Mouse (Mus musculus): ENCODE measurements at regions not wholly inside any gene's neighbourhood (a gene's known extent, or its start where the extent isn't known, plus 50 kb on each side); places are given as distances from the start of the nearest gene placed in this dataset.

- Histone ChIP-seq H3K4me1 (ENCODE audit: insufficient read depth, low read length) (no peaks in the 10 kb centered on the region), H3K4me2 (ENCODE audit: low read depth, low read length) (no peak overlapping the region), H3K9me3 (ENCODE audit: low read length) (no peaks in the 10 kb centered on the region), H3K36me3 (ENCODE audit: insufficient read depth, low read length) (no peaks in the 10 kb centered on the region), H3K27ac (no peak overlapping the region), H3K4me3 (ENCODE audit: low read length) (no peak overlapping the region), H3K27me3 (ENCODE audit: insufficient read depth, low read length) (no peaks in the 10 kb centered on the region), H3K9ac (replicated peaks; ENCODE audit: low read length) (no peak overlapping the region)
- 73% methylated on average over 4 of the region's 4 CpGs for WGBS
- no peak for TF ChIP-seq CTCF (IDR thresholded peaks at IDR 0.05; ENCODE audit: low read depth)
- DNase-seq (ENCODE audit: low spot score), result no peak
- no peak for ATAC-seq
Measured at GRCm38 (mm10) chr10:67693586-67693985, 144.8 kb upstream of the Ado start.

GRCm38 (mm10) chr10:67689944-67690670 lies 141.4 kb upstream of the Ado start:
- 90% methylated on average over 15 of the region's 15 CpGs for WGBS
- ATAC-seq, result no peak
- no peak overlapping the region for H3K27ac ChIP-seq

GRCm38 (mm10) chr10:67679382-67679781 lies 130.6 kb upstream of the Ado start:
- no peak overlapping the region for H3K9ac ChIP-seq (replicated peaks; ENCODE audit: low read length)
- no peak for DNase-seq (ENCODE audit: low spot score)
- no peaks in the 10 kb centered on the region for H3K27me3 ChIP-seq (ENCODE audit: insufficient read depth, low read length)
- no peak for ATAC-seq
- no peaks in the 10 kb centered on the region for H3K4me1 ChIP-seq (ENCODE audit: insufficient read depth, low read length)
- WGBS, result 92% methylated on average over 4 of the region's 4 CpGs
- H3K4me2 ChIP-seq (ENCODE audit: low read depth, low read length), result no peak overlapping the region
- no peaks in the 10 kb centered on the region for H3K36me3 ChIP-seq (ENCODE audit: insufficient read depth, low read length)
- TF ChIP-seq CTCF (IDR thresholded peaks at IDR 0.05; ENCODE audit: low read depth), result no peak
- no peaks in the 10 kb centered on the region for H3K9me3 ChIP-seq (ENCODE audit: low read length)
- no peak overlapping the region for H3K4me3 ChIP-seq (ENCODE audit: low read length)
- no peak overlapping the region for H3K27ac ChIP-seq

More at GRCm38 (mm10) chr10:67689944-67690670, 141.4 kb upstream of the Ado start:
- H3K4me1 ChIP-seq (ENCODE audit: insufficient read depth, low read length), result no peaks in the 10 kb centered on the region
- no peaks in the 10 kb centered on the region for H3K27me3 ChIP-seq (ENCODE audit: insufficient read depth, low read length)
- no peak for DNase-seq (ENCODE audit: low spot score)
- no peak overlapping the region for H3K4me2 ChIP-seq (ENCODE audit: low read depth, low read length)
- H3K9me3 ChIP-seq (ENCODE audit: low read length), result no peaks in the 10 kb centered on the region
- no peak overlapping the region for H3K9ac ChIP-seq (replicated peaks; ENCODE audit: low read length)
- no peak for TF ChIP-seq CTCF (IDR thresholded peaks at IDR 0.05; ENCODE audit: low read depth)
- no peaks in the 10 kb centered on the region for H3K36me3 ChIP-seq (ENCODE audit: insufficient read depth, low read length)
- no peak overlapping the region for H3K4me3 ChIP-seq (ENCODE audit: low read length)

GRCm38 (mm10) chr10:67673450-67673849 lies 124.7 kb upstream of the Ado start:
- ATAC-seq (no peak), DNase-seq (ENCODE audit: low spot score) (no peak)
- Histone ChIP-seq H3K27ac (no peak overlapping the region), H3K4me2 (ENCODE audit: low read depth, low read length) (no peak overlapping the region), H3K9ac (replicated peaks; ENCODE audit: low read length) (no peak overlapping the region), H3K27me3 (ENCODE audit: insufficient read depth, low read length) (no peaks in the 10 kb centered on the region), H3K9me3 (ENCODE audit: low read length) (no peaks in the 10 kb centered on the region), H3K4me1 (ENCODE audit: insufficient read depth, low read length) (no peaks in the 10 kb centered on the region), H3K4me3 (ENCODE audit: low read length) (no peak overlapping the region), H3K36me3 (ENCODE audit: insufficient read depth, low read length) (no peaks in the 10 kb centered on the region)
- TF ChIP-seq CTCF (IDR thresholded peaks at IDR 0.05; ENCODE audit: low read depth), result no peak
- 80% methylated on average over 8 of the region's 8 CpGs for WGBS

- TF ChIP-seq CTCF (IDR thresholded peaks at IDR 0.05; ENCODE audit: low read depth), result no peak
- H3K4me2 ChIP-seq (ENCODE audit: low read depth, low read length), result no peak overlapping the region
- no peaks in the 10 kb centered on the region for H3K36me3 ChIP-seq (ENCODE audit: insufficient read depth, low read length)
- H3K4me3 ChIP-seq (ENCODE audit: low read length), result no peak overlapping the region
- no peaks in the 10 kb centered on the region for H3K9me3 ChIP-seq (ENCODE audit: low read length)
- no peaks in the 10 kb centered on the region for H3K27me3 ChIP-seq (ENCODE audit: insufficient read depth, low read length)
- no peak overlapping the region for H3K27ac ChIP-seq
- H3K9ac ChIP-seq (replicated peaks; ENCODE audit: low read length), result no peak overlapping the region
- 37% methylated on average over 8 of the region's 8 CpGs for WGBS
- peak; percentile 51 for DNase-seq (ENCODE audit: low spot score)
- no peak for ATAC-seq
- H3K4me1 ChIP-seq (ENCODE audit: insufficient read depth, low read length), result no peaks in the 10 kb centered on the region
Measured at GRCm38 (mm10) chr10:67672281-67672680, 123.5 kb upstream of the Ado start.

- no peak for ATAC-seq
- Histone ChIP-seq H3K27ac (no peak overlapping the region), H3K9me3 (ENCODE audit: low read length) (no peaks in the 10 kb centered on the region), H3K4me1 (ENCODE audit: insufficient read depth, low read length) (no peaks in the 10 kb centered on the region), H3K4me2 (ENCODE audit: low read depth, low read length) (no peak overlapping the region), H3K4me3 (ENCODE audit: low read length) (no peak overlapping the region), H3K36me3 (ENCODE audit: insufficient read depth, low read length) (no peaks in the 10 kb centered on the region), H3K9ac (replicated peaks; ENCODE audit: low read length) (no peak overlapping the region), H3K27me3 (ENCODE audit: insufficient read depth, low read length) (no peaks in the 10 kb centered on the region)
- WGBS, result 60% methylated on average over 2 of the region's 2 CpGs
- TF ChIP-seq CTCF (IDR thresholded peaks at IDR 0.05; ENCODE audit: low read depth), result no peak
- no peak for DNase-seq (ENCODE audit: low spot score)
Measured at GRCm38 (mm10) chr10:67669066-67669465, 120.3 kb upstream of the Ado start.

- Histone ChIP-seq H3K9me3 (ENCODE audit: low read length) (no peaks in the 10 kb centered on the region), H3K36me3 (ENCODE audit: insufficient read depth, low read length) (no peaks in the 10 kb centered on the region), H3K9ac (replicated peaks; ENCODE audit: low read length) (no peak overlapping the region), H3K4me3 (ENCODE audit: low read length) (no peak overlapping the region), H3K27ac (no peak overlapping the region), H3K4me1 (ENCODE audit: insufficient read depth, low read length) (no peaks in the 10 kb centered on the region), H3K27me3 (ENCODE audit: insufficient read depth, low read length) (no peaks in the 10 kb centered on the region), H3K4me2 (ENCODE audit: low read depth, low read length) (no peak overlapping the region)
- 66% methylated on average over 3 of the region's 3 CpGs for WGBS
- no peak for TF ChIP-seq CTCF (IDR thresholded peaks at IDR 0.05; ENCODE audit: low read depth)
- no peak for ATAC-seq
- no peak for DNase-seq (ENCODE audit: low spot score)
Measured at GRCm38 (mm10) chr10:67663028-67663427, 114.3 kb upstream of the Ado start.
